Mouse (Mus musculus) CH12.LX (cell line): Measurements from ENCODE around the gene Asb11.

ENCODE experiments used
- CHD1 ChIP-seq: IDR thresholded peaks from 2 replicates; pipeline ENCODE4 v1.6.1; 2012; ENCODE audit warnings: low read depth, low read length, improper control_type of control experiment, inconsistent platforms
- CTCF ChIP-seq, 2 experiments: IDR thresholded peaks in 1 of 2; conservative IDR thresholded peaks in 1 of 2; 2 replicates each; pipeline ENCODE4 v1.5.1; 2011 to 2012; ENCODE audit warnings: low read depth in 2 of 2, low read length in 2 of 2, improper control_type of control experiment in 1 of 2, inconsistent platforms in 1 of 2, mild to moderate bottlenecking in 1 of 2, moderate library complexity in 1 of 2
- E2F4 ChIP-seq: IDR thresholded peaks from 2 replicates; pipeline ENCODE4 v1.6.1; 2011; ENCODE audit warnings: low read depth, low read length, improper control_type of control experiment; ENCODE audit not compliant: insufficient replicate concordance
- NELFE ChIP-seq: IDR thresholded peaks from 2 replicates; pipeline ENCODE4 v1.6.1; 2011; ENCODE audit warnings: low read depth, low read length, improper control_type of control experiment
- PAX5 ChIP-seq: IDR thresholded peaks from 2 replicates; pipeline ENCODE4 v1.6.1; 2012; ENCODE audit warnings: low read length, inconsistent platforms, mixed read lengths
- POLR2A ChIP-seq: IDR thresholded peaks from 2 replicates; pipeline ENCODE4 v1.6.1; 2011; ENCODE audit warnings: low read depth, mild to moderate bottlenecking, improper control_type of control experiment, low read length
- TBP ChIP-seq: conservative IDR thresholded peaks from 2 replicates; pipeline ENCODE4 v1.6.1; 2011; ENCODE audit warnings: low read depth, low read length, improper control_type of control experiment
- ZNF384 ChIP-seq: IDR thresholded peaks from 2 replicates; pipeline ENCODE4 v1.6.1; 2012; ENCODE audit warnings: low read depth, low read length, improper control_type of control experiment, inconsistent platforms

DNA sequence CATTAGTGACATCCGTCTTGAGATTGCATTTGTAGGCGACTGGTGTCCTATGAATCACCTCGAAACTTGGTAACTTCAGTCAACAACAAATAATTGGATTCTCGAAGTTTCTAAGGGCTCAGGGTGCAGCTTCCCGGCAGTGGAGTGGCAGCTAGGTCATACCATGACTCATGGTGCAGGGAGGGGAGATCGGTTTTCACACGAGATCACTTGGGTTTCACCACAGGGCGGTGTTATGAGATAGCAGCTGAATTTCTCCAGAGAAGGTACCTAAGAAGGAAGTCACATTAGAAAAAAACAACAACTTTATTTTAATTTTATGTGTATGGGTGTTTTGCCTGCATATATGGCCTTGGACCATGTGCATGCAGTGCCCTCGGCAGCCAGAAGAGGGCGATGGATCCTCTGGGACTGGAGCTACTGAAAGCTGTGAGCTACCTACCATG, 9.3 kb downstream of the Asb11 start:
- TF ChIP-seq CHD1 (no peak), ZNF384 (no peak), NELFE (no peak), POLR2A (no peak), PAX5 (no peak), TBP (no peak), E2F4 (no peak), CTCF (conservative IDR thresholded peaks at IDR 0.05 in 1 of 2, IDR thresholded peaks at IDR 0.05 in 1 of 2; ENCODE audit: low read depth in 2 of 2, low read length in 2 of 2) (no peak; a peak in 1 of 4 replicates)
